Mouse (Mus musculus) hindbrain, embryonic 10.5 days (tissue): ENCODE results near the gene Dcun1d2. TPM values are rescaled to one million over a fixed set of nuclear protein-coding genes. Genes with fewer than 3 reads are reported as not detected.

Experiments used
- DNase-seq: peaks from one replicate; pipeline ENCODE4 v3.0.0-alpha.2; 2017; ENCODE audit warnings: low spot score
- H3K27ac ChIP-seq: fragments of 300-500 bp; sonication (generic); 2 replicates; pipeline ENCODE4 v1.5.1; 2016; ENCODE audit warnings: mild to moderate bottlenecking, moderate library complexity
- H3K27me3 ChIP-seq: fragments of 300-500 bp; sonication (generic); 2 replicates; pipeline ENCODE4 v1.6.1; 2016; ENCODE audit warnings: mild to moderate bottlenecking; ENCODE audit not compliant: poor library complexity, insufficient read depth, severe bottlenecking
- H3K36me3 ChIP-seq: fragments of 300-500 bp; sonication (generic); 2 replicates; pipeline ENCODE4 v1.6.1; 2016; ENCODE audit warnings: mild to moderate bottlenecking, moderate library complexity
- H3K4me1 ChIP-seq: fragments of 300-500 bp; sonication (generic); replicated peaks from 2 replicates; pipeline ENCODE4 v1.6.1; 2016; ENCODE audit warnings: mild to moderate bottlenecking
- H3K4me3 ChIP-seq: fragments of 300-500 bp; sonication (generic); 2 replicates; pipeline ENCODE4 v1.5.1; 2016; ENCODE audit warnings: mild to moderate bottlenecking, moderate library complexity
- H3K9me3 ChIP-seq: fragments of 300-500 bp; sonication (generic); 2 replicates; pipeline ENCODE4 v1.6.1; 2016; ENCODE audit warnings: mild to moderate bottlenecking, moderate library complexity
- WGBS: fragments of 180-500 bp; shearing (Covaris S2); methylation state at CpG from one replicate; pipeline ENCODE4 v1.1.7; 2016; 5-methylcytosine and 5-hydroxymethylcytosine counted together
- polyA plus RNA-seq: library from polyadenylated mRNA; unstranded; fragments of >200 nt; fragmentation: Nextera tagmentation; extraction: Ambion mirVana; gene quantifications from 2 replicates; pipeline ENCODE4 v1.2.1, GENCODE M21; 2016

The Dcun1d2 gene
- polyA plus RNA-seq, 1 experiment from 2014 or later: 25.3 TPM

GRCm38 (mm10) chr8:13216386-13216785 is 71.5 kb downstream of the Dcun1d2 start:
- H3K4me1 ChIP-seq: peaks cover 13% of the 10 kb centered on the region
- no peak overlapping the region for H3K4me3 ChIP-seq
- no peaks in the 10 kb centered on the region for H3K9me3 ChIP-seq
- no peak overlapping the region for H3K27ac ChIP-seq
- H3K27me3 ChIP-seq: no peaks in the 10 kb centered on the region
- WGBS: 82% methylated on average over 8 of the region's 8 CpGs
- no peak for DNase-seq
- H3K36me3 ChIP-seq: no peaks in the 10 kb centered on the region

GRCm38 (mm10) chr8:13213479-13214268 is 74.3 kb downstream of the Dcun1d2 start:
- peak; percentile 86 for DNase-seq
- WGBS: 30% methylated on average over 10 of the region's 10 CpGs
- Histone ChIP-seq H3K4me3 (no peak overlapping the region), H3K36me3 (no peaks in the 10 kb centered on the region), H3K4me1 (peaks cover 13% of the 10 kb centered on the region), H3K27ac (peak overlapping the region; percentile 36), H3K27me3 (peaks cover 3% of the 10 kb centered on the region; the same call in 1 of the 2 replicates), H3K9me3 (no peaks in the 10 kb centered on the region)

- H3K9me3 ChIP-seq: no peaks in the 10 kb centered on the region
- 72% methylated on average over 1 of the region's 1 CpGs for WGBS
- H3K4me1 ChIP-seq: peaks cover 13% of the 10 kb centered on the region
- no peaks in the 10 kb centered on the region for H3K36me3 ChIP-seq
- no peak overlapping the region for H3K27ac ChIP-seq
- peaks cover 3% of the 10 kb centered on the region; the same call in 1 of the 2 replicates for H3K27me3 ChIP-seq
- H3K4me3 ChIP-seq: no peak overlapping the region
- DNase-seq: no peak
Measured at GRCm38 (mm10) chr8:13209770-13210169, 78.2 kb downstream of the Dcun1d2 start.

DNA sequence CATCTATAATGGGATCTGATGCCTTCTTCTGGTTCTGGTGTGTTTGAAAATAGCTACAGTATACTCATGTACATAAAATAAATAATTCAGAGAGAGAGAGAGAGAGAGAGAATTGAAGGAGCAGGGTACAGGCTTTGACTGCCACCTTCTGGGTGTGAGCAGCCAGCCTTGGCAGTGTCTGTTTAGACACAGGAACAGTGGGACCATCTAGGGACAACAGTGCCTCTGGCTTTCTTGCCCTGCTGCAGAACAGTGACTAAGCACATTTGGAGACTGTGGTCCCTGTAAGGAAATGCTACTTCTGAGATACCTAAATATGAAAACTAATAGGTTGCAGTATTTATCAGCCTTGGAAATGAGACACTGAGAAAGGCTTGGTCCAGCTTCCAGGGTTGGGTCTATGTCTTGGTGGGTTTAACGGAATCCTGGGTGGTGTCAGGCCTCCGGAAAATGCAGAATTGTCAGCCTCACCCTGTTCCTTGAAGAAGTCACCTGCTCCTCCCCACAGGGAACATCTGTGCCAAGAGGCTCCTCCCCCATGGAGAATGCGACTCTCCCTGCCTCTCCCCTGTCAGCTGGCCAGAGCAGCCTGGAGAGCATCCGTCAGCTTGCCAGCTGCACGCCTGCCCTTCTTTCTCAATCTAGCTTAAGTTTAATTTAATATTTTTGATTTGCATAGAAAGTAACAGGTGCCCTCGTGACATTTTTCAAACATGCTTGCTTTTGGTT is 79.1 kb downstream of the Dcun1d2 start:
- H3K36me3 ChIP-seq: no peaks in the 10 kb centered on the region
- no peak for DNase-seq
- WGBS: 52% methylated on average over 6 of the region's 6 CpGs

DNA sequence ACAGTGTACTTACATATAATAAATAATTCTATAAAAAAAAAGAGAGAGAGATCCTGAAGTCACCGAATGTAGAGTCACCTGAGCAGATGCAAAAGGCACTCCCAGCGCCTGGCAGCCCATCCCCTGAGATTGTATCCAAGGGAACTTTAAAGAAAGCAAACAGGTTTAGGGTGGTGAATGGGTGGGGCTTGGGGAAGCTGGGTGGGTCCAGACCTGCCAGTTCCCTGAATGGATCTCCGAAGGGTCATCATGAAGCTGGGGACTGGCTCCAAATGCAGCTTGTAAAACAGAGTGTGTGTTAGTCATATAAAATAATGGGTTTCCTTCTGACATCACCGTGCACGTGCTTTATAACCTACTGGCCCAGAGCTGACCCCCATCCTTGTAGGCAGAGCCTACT is 81.6 kb downstream of the Dcun1d2 start:
- no peaks in the 10 kb centered on the region for H3K36me3 ChIP-seq
- no peak overlapping the region for H3K4me3 ChIP-seq
- no peaks in the 10 kb centered on the region for H3K9me3 ChIP-seq
- 46% methylated on average over 5 of the region's 5 CpGs for WGBS
- peaks cover 2% of the 10 kb centered on the region; the same call in 1 of the 2 replicates for H3K4me1 ChIP-seq
- H3K27me3 ChIP-seq: peaks cover 31% of the 10 kb centered on the region
- H3K27ac ChIP-seq: no peak overlapping the region
- DNase-seq: no peak

More for the DNA sequence above, 79.1 kb downstream of the Dcun1d2 start:
- peaks cover 9% of the 10 kb centered on the region for H3K4me1 ChIP-seq
- no peaks in the 10 kb centered on the region for H3K9me3 ChIP-seq
- H3K4me3 ChIP-seq: no peak overlapping the region
- no peak overlapping the region for H3K27ac ChIP-seq
- H3K27me3 ChIP-seq: peaks cover 7% of the 10 kb centered on the region; the same call in 1 of the 2 replicates

Other genes with a start within 250 kb of the Dcun1d2 start
- gene Proz, start 227.2 kb downstream of the Dcun1d2 start, polyA plus RNA-seq: 0.24 and 0.50 TPM in 2 replicates
- gene Pcid2, start 182.7 kb downstream of the Dcun1d2 start, polyA plus RNA-seq: 58.4 and 63.5 TPM in 2 replicates
- 72.8 and 83.9 TPM in 2 replicates for gene Cul4a, start 182.5 kb downstream of the Dcun1d2 start, polyA plus RNA-seq
- 218 and 231 TPM in 2 replicates for gene Lamp1, start 129.0 kb downstream of the Dcun1d2 start, polyA plus RNA-seq
- 14.5 and 16.5 TPM in 2 replicates for gene Grtp1, start 87.5 kb downstream of the Dcun1d2 start, polyA plus RNA-seq
- gene Adprhl1, start 34.0 kb downstream of the Dcun1d2 start, polyA plus RNA-seq: 0.25 and 0.73 TPM in 2 replicates
- gene Tmco3, start 59 bp upstream of the Dcun1d2 start, polyA plus RNA-seq: 35.6 and 40.9 TPM in 2 replicates
- 162 and 186 TPM in 2 replicates for gene Tfdp1, start 50.6 kb upstream of the Dcun1d2 start, polyA plus RNA-seq
- gene Atp4b, start 108.7 kb upstream of the Dcun1d2 start, polyA plus RNA-seq: 0.18 TPM in 1 of 2 replicates, not detected in the other
- 0.02 TPM in 1 of 2 replicates, not detected in the other for gene Grk1, start 117.0 kb upstream of the Dcun1d2 start, polyA plus RNA-seq
- 0.27 and 0.56 TPM in 2 replicates for gene Tmem255b, start 147.1 kb upstream of the Dcun1d2 start, polyA plus RNA-seq
- 12.9 and 15.8 TPM in 2 replicates for gene Gas6, start 206.4 kb upstream of the Dcun1d2 start, polyA plus RNA-seq